ENCODE assay signal across 8 mouse cellular contexts in genomic region chr16:16870241-16870616, GRCm38 (mm10). TPM values are rescaled to one million over a fixed set of nuclear protein-coding genes. Genes with fewer than 3 reads are reported as not detected.
DNase-seq lines count a peak whose midpoint lies in the region; ATAC-seq and TF ChIP-seq lines count a peak whose summit lies in the region.

No protein-coding gene starts in this region.

- H3K4me3 ChIP-seq in lung, adult 2 months (replicated peaks; ENCODE audit: extremely low read depth, low read depth, low read length), result peak overlapping the region; percentile 96
- peak overlapping the region; percentile 77 for H3K4me3 ChIP-seq in embryonic facial prominence, embryonic 15.5 days (replicated peaks)
- H3K4me3 ChIP-seq in intestine, embryonic 16.5 days (ENCODE audit: low read length), result peak overlapping the region; percentile 81
- H3K4me3 ChIP-seq in neural tube, embryonic 12.5 days, result peak overlapping the region; percentile 77

- peak overlapping the region; percentile 96 for H3K27ac ChIP-seq in embryonic facial prominence, embryonic 15.5 days (replicated peaks)
- H3K27ac ChIP-seq in intestine, embryonic 16.5 days (ENCODE audit: low read length), result peak overlapping the region; percentile 98
- no peak overlapping the region for H3K27ac ChIP-seq in neural tube, embryonic 12.5 days

- TF ChIP-seq POLR2A in lung, adult 2 months (IDR thresholded peaks at IDR 0.05; ENCODE audit: borderline replicate concordance, extremely low read depth, low read depth, low read length), result no peak

- H3K9ac ChIP-seq in embryonic facial prominence, embryonic 15.5 days, result peak overlapping the region; percentile 91
- H3K9ac ChIP-seq in intestine, embryonic 16.5 days (ENCODE audit: low read depth, low read length), result peak overlapping the region; percentile 95
- no peak overlapping the region for H3K9ac ChIP-seq in neural tube, embryonic 12.5 days

- ATAC-seq in embryonic facial prominence, embryonic 15.5 days (ENCODE audit: insufficient number of reproducible peaks, low FRiP score, low TSS enrichment, low read depth), result no peak
- peak; percentile 47 for ATAC-seq in intestine, embryonic 16.5 days
- peak; percentile 69 for ATAC-seq in neural tube, embryonic 12.5 days (ENCODE audit: low FRiP score, low read depth)
- no peak for ATAC-seq in megakaryocyte-erythroid progenitor cell, adult 5-6 weeks (replicated peaks; ENCODE audit: low FRiP score, low TSS enrichment, poor library complexity, severe bottlenecking)

- no peak for TF ChIP-seq CTCF in lung, adult 2 months (IDR thresholded peaks at IDR 0.05; ENCODE audit: insufficient read depth, low read length)

- no peaks in the 10 kb centered on the region for H3K27me3 ChIP-seq in embryonic facial prominence, embryonic 15.5 days
- no peaks in the 10 kb centered on the region for H3K27me3 ChIP-seq in intestine, embryonic 16.5 days (replicated peaks; ENCODE audit: control insufficient read depth, insufficient read depth, low read length)
- H3K27me3 ChIP-seq in neural tube, embryonic 12.5 days (replicated peaks), result no peaks in the 10 kb centered on the region

- H3K4me2 ChIP-seq in embryonic facial prominence, embryonic 15.5 days (replicated peaks), result peak overlapping the region; percentile 62
- peak overlapping the region; percentile 54 for H3K4me2 ChIP-seq in intestine, embryonic 16.5 days (ENCODE audit: low read depth, low read length)
- peak overlapping the region; percentile 77 for H3K4me2 ChIP-seq in neural tube, embryonic 12.5 days (replicated peaks)

- H3K36me3 ChIP-seq in embryonic facial prominence, embryonic 15.5 days, result peaks cover 4% of the 10 kb centered on the region
- H3K36me3 ChIP-seq in intestine, embryonic 16.5 days (ENCODE audit: control insufficient read depth, insufficient read depth, low read length), result no peaks in the 10 kb centered on the region; the same call in 1 of the 2 replicates
- H3K36me3 ChIP-seq in neural tube, embryonic 12.5 days, result peaks cover 3% of the 10 kb centered on the region

- no peak for DNase-seq in lung, adult 2 months
- no peak for DNase-seq in lung, postnatal 25 days (ENCODE audit: low spot score)
- DNase-seq in layer of hippocampus, adult 9-10 months (ENCODE audit: low spot score), result no peak
- no peak for DNase-seq in left cerebral cortex, postnatal 10 days (ENCODE audit: extremely low spot score in 1 of 2, low spot score in 2 of 2)

- H3K4me1 ChIP-seq in lung, adult 2 months (ENCODE audit: control insufficient read depth, insufficient read depth, low read length), result peaks cover 2% of the 10 kb centered on the region; the same call in 1 of the 2 replicates
- peaks cover 10% of the 10 kb centered on the region for H3K4me1 ChIP-seq in embryonic facial prominence, embryonic 15.5 days
- peaks cover 3% of the 10 kb centered on the region; the same call in 1 of the 2 replicates for H3K4me1 ChIP-seq in intestine, embryonic 16.5 days (ENCODE audit: control insufficient read depth, insufficient read depth, low read length)
- peaks cover 9% of the 10 kb centered on the region; the same call in 1 of the 2 replicates for H3K4me1 ChIP-seq in neural tube, embryonic 12.5 days

- H3K9me3 ChIP-seq in embryonic facial prominence, embryonic 15.5 days (replicated peaks), result no peaks in the 10 kb centered on the region
- no peaks in the 10 kb centered on the region for H3K9me3 ChIP-seq in intestine, embryonic 16.5 days (ENCODE audit: control insufficient read depth, low read length)
- no peaks in the 10 kb centered on the region for H3K9me3 ChIP-seq in neural tube, embryonic 12.5 days

- intact Hi-C loops in left cerebral cortex, postnatal 10 days (cut with DNase I), result loop anchor here (10.0 kb wide), 1 partner anchor 565 kb away; the partner anchor contains the start of gene Yars2

- WGBS in lung, adult 2 months, result 32% methylated on average over 7 of the region's 7 CpGs
- 34% methylated on average over 7 of the region's 7 CpGs for WGBS in embryonic facial prominence, embryonic 15.5 days
- 36% methylated on average over 7 of the region's 7 CpGs for WGBS in intestine, embryonic 16.5 days
- WGBS in neural tube, embryonic 12.5 days, result 41% methylated on average over 7 of the region's 7 CpGs

RNA-seq across cellular contexts. Expression of gene Top3b, which starts 0.3 kb away (rescaled TPM):
- polyA plus RNA-seq in lung, adult 2 months (2012; rRNA removed), result 57.2 and 74.8 TPM in 2 replicates
- polyA plus RNA-seq in embryonic facial prominence, embryonic 15.5 days (2015; fragmentation: Nextera tagmentation; extraction: Ambion mirVana), result 64.8 and 79.3 TPM in 2 replicates
- 49.2 and 49.8 TPM in 2 replicates for polyA plus RNA-seq in intestine, embryonic 16.5 days (2015; fragmentation: Nextera tagmentation; extraction: Ambion mirVana)
- 62.9 and 63.1 TPM in 2 replicates for polyA plus RNA-seq in neural tube, embryonic 12.5 days (2016; fragmentation: Nextera tagmentation; extraction: Ambion mirVana)
- total RNA-seq in megakaryocyte-erythroid progenitor cell, adult 5-6 weeks (2014; fragmentation: Nextera tagmentation), result 123 and 133 TPM in 2 replicates
- 58.7 and 59.0 TPM in 2 replicates for total RNA-seq in megakaryocyte-erythroid progenitor cell, adult 5-6 weeks (2017)
- total RNA-seq in left cerebral cortex, postnatal 10 days (2021), result 10 to 100 TPM; 60.8 to 63.8 TPM

RNA-seq across cellular contexts. Expression of gene Vpreb1, which starts 0.4 kb away (rescaled TPM):
- polyA plus RNA-seq in lung, adult 2 months (2012; rRNA removed), result 5.9 and 7.2 TPM in 2 replicates
- 2.9 and 3.1 TPM in 2 replicates for polyA plus RNA-seq in embryonic facial prominence, embryonic 15.5 days (2015; fragmentation: Nextera tagmentation; extraction: Ambion mirVana)
- polyA plus RNA-seq in intestine, embryonic 16.5 days (2015; fragmentation: Nextera tagmentation; extraction: Ambion mirVana), result 1.5 and 1.6 TPM in 2 replicates
- 0.66 and 1.9 TPM in 2 replicates for polyA plus RNA-seq in neural tube, embryonic 12.5 days (2016; fragmentation: Nextera tagmentation; extraction: Ambion mirVana)
- total RNA-seq in megakaryocyte-erythroid progenitor cell, adult 5-6 weeks (2014; fragmentation: Nextera tagmentation), result 70.5 TPM in 1 of 2 replicates, not detected in the other
- total RNA-seq in megakaryocyte-erythroid progenitor cell, adult 5-6 weeks (2017), result 0.91 TPM in 1 of 2 replicates, not detected in the other
- not detected for total RNA-seq in left cerebral cortex, postnatal 10 days (2021)

RNA-seq across cellular contexts. Expression of gene Igll1, which starts 6.4 kb away (rescaled TPM):
- polyA plus RNA-seq in lung, adult 2 months (2012; rRNA removed), result 0.10 TPM in 1 of 2 replicates, not detected in the other
- polyA plus RNA-seq in embryonic facial prominence, embryonic 15.5 days (2015; fragmentation: Nextera tagmentation; extraction: Ambion mirVana), result 0.34 and 0.48 TPM in 2 replicates
- polyA plus RNA-seq in intestine, embryonic 16.5 days (2015; fragmentation: Nextera tagmentation; extraction: Ambion mirVana), result 0.27 and 0.49 TPM in 2 replicates
- 0.17 TPM in 1 of 2 replicates, not detected in the other for polyA plus RNA-seq in neural tube, embryonic 12.5 days (2016; fragmentation: Nextera tagmentation; extraction: Ambion mirVana)
- 1.0 and 71.4 TPM in 2 replicates for total RNA-seq in megakaryocyte-erythroid progenitor cell, adult 5-6 weeks (2014; fragmentation: Nextera tagmentation)
- 3.1 TPM in 1 of 2 replicates, not detected in the other for total RNA-seq in megakaryocyte-erythroid progenitor cell, adult 5-6 weeks (2017)
- total RNA-seq in left cerebral cortex, postnatal 10 days (2021), result not detected

RNA-seq across cellular contexts. Expression of gene Ppm1f, which starts 26.0 kb away (rescaled TPM):
- polyA plus RNA-seq in lung, adult 2 months (2012; rRNA removed), result 40.4 and 46.2 TPM in 2 replicates
- polyA plus RNA-seq in embryonic facial prominence, embryonic 15.5 days (2015; fragmentation: Nextera tagmentation; extraction: Ambion mirVana), result 27.8 and 30.0 TPM in 2 replicates
- 15.6 and 16.0 TPM in 2 replicates for polyA plus RNA-seq in intestine, embryonic 16.5 days (2015; fragmentation: Nextera tagmentation; extraction: Ambion mirVana)
- polyA plus RNA-seq in neural tube, embryonic 12.5 days (2016; fragmentation: Nextera tagmentation; extraction: Ambion mirVana), result 31.3 and 31.4 TPM in 2 replicates
- 6.5 and 6.7 TPM in 2 replicates for total RNA-seq in megakaryocyte-erythroid progenitor cell, adult 5-6 weeks (2014; fragmentation: Nextera tagmentation)
- 10.1 and 12.1 TPM in 2 replicates for total RNA-seq in megakaryocyte-erythroid progenitor cell, adult 5-6 weeks (2017)
- total RNA-seq in left cerebral cortex, postnatal 10 days (2021), result 10 to 100 TPM; 25.2 to 25.7 TPM

RNA-seq across cellular contexts. Expression of gene Spag6l, which starts 41.0 kb away (rescaled TPM):
- polyA plus RNA-seq in lung, adult 2 months (2012; rRNA removed), result 5.7 and 5.8 TPM in 2 replicates
- 7.1 and 17.6 TPM in 2 replicates for polyA plus RNA-seq in embryonic facial prominence, embryonic 15.5 days (2015; fragmentation: Nextera tagmentation; extraction: Ambion mirVana)
- 0.34 and 0.60 TPM in 2 replicates for polyA plus RNA-seq in intestine, embryonic 16.5 days (2015; fragmentation: Nextera tagmentation; extraction: Ambion mirVana)
- 3.4 and 4.3 TPM in 2 replicates for polyA plus RNA-seq in neural tube, embryonic 12.5 days (2016; fragmentation: Nextera tagmentation; extraction: Ambion mirVana)
- total RNA-seq in megakaryocyte-erythroid progenitor cell, adult 5-6 weeks (2014; fragmentation: Nextera tagmentation), result 1.4 and 1.6 TPM in 2 replicates
- 1.1 and 4.2 TPM in 2 replicates for total RNA-seq in megakaryocyte-erythroid progenitor cell, adult 5-6 weeks (2017)
- 10 to 100 TPM; 10.5 to 11.0 TPM for total RNA-seq in left cerebral cortex, postnatal 10 days (2021)

Comparison
In these comparisons a context has a peak if more than half of its experiments do, and no peak if none do; other contexts are left out.
1. ATAC-seq: peak in intestine, embryonic 16.5 days (single experiment) and neural tube, embryonic 12.5 days (single experiment); none in embryonic facial prominence, embryonic 15.5 days (single experiment) and megakaryocyte-erythroid progenitor cell, adult 5-6 weeks (single experiment).
2. Peak in every context shown above with its lines, with median percentiles within 50 percentile points of each other: H3K4me3 ChIP-seq and H3K4me2 ChIP-seq.